Comparison of ENCODE assay signal across 17 mouse cellular contexts in the genomic region with DNA sequence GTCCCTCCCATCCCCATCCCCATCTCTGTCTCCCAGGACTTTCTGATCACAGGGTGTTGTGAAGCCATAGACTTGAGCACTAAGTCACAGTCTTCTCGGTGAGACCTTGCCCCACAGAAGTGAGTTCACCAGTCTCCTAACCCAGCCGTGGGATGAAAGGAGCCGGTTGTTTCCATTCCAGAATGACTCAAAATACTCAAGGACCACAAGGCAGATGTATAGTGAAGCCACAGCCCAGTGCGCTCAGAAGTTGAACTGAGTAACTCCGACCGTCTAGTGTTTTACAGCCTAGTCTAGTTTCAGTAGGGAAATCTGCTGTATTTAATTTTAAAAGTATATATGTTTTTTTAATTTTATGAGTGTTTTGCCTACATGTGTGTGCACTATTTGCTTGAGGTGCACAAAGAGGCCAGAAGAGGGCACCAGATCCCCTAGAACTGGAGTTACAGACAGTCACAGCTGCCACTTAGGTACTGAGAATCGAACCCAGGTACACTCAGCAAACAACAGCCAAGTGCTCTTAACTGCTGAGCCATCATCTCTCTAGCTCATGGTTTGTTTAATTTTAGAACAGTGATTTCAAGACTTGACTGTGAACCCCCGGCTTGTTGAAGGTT. TPM values are rescaled to one million over a fixed set of nuclear protein-coding genes. Genes with fewer than 3 reads are reported as not detected.
DNase-seq lines count a peak whose midpoint lies in the region; ATAC-seq and TF ChIP-seq lines count a peak whose summit lies in the region.
"Had no signal": no experiment of that assay in that cellular context is flagged by ENCODE, and none has a peak within 500 bp of the region (broad histone marks: within the 10 kb centered on the region; RNA-seq: fewer than 3 reads in every experiment).

No protein-coding gene starts in this region.

- peak; percentile 39 for TF ChIP-seq CTCF in liver, embryonic 14.5 days (IDR thresholded peaks at IDR 0.05; ENCODE audit: low read depth)
- no peak for TF ChIP-seq CTCF in bone marrow, adult 2 months (IDR thresholded peaks at IDR 0.05; ENCODE audit: control insufficient read depth, insufficient read depth, low read length)

- H3K4me2 ChIP-seq in liver, embryonic 14.5 days (ENCODE audit: low read depth), result no peak overlapping the region
- no peak overlapping the region for H3K4me2 ChIP-seq in liver, embryonic 11.5 days
- H3K4me2 ChIP-seq: heart, embryonic 12.5 days had no signal

- no peaks in the 10 kb centered on the region for H3K9me3 ChIP-seq in liver, embryonic 14.5 days (ENCODE audit: control insufficient read depth, low read length)
- H3K9me3 ChIP-seq in liver, embryonic 11.5 days (ENCODE audit: control insufficient read depth, low read length), result no peaks in the 10 kb centered on the region
- H3K9me3 ChIP-seq: heart, embryonic 12.5 days had no signal

- no peak for DNase-seq in liver, embryonic 14.5 days (ENCODE audit: low read depth in 3 of 3, low spot score in 3 of 3)
- DNase-seq in liver, embryonic 11.5 days (ENCODE audit: low spot score), result no peak
- DNase-seq in A20 (ENCODE audit: low read depth, low spot score), result peak; percentile 42
- DNase-seq in B cell, adult 2 months, result peak; percentile 53 to 55
- no peak for DNase-seq in c-Kit-positive CD71-positive TER-119-positive erythroid progenitor cells, embryonic 14.5 days (ENCODE audit: low spot score)
- DNase-seq in yolk sac, embryonic 10.5 days (ENCODE audit: low spot score), result no peak
- DNase-seq: adrenal gland, postnatal 36 days; cerebellum, postnatal 36 days; gastrocnemius, postnatal 25 days; heart, postnatal 4 days; lung, postnatal 14 days; retina, postnatal 1 day had no signal

- peaks cover 0 to 13% of the 10 kb centered on the region in 2 experiments; a peak in 2 of 4 replicates for H3K4me1 ChIP-seq in liver, embryonic 14.5 days (replicated peaks; ENCODE audit: control insufficient read depth in 2 of 2, insufficient read depth in 2 of 2, low read length in 1 of 2)
- peaks cover 6% of the 10 kb centered on the region for H3K4me1 ChIP-seq in liver, embryonic 11.5 days (replicated peaks; ENCODE audit: control insufficient read depth, insufficient read depth, low read length)
- H3K4me1 ChIP-seq in bone marrow, adult 2 months (ENCODE audit: control insufficient read depth, insufficient read depth, low read length), result peaks cover 8% of the 10 kb centered on the region

- TF ChIP-seq POLR2A in bone marrow, adult 2 months (IDR thresholded peaks at IDR 0.05; ENCODE audit: borderline replicate concordance, control insufficient read depth, low read depth, low read length), result no peak

- no peak for ATAC-seq in liver, embryonic 14.5 days (ENCODE audit: insufficient read depth)
- ATAC-seq in liver, embryonic 11.5 days (replicated peaks; ENCODE audit: low FRiP score), result no peak

- no peak overlapping the region for H3K9ac ChIP-seq in liver, embryonic 14.5 days (replicated peaks)
- H3K9ac ChIP-seq in liver, embryonic 11.5 days (ENCODE audit: low read depth, low read length), result no peak overlapping the region
- H3K9ac ChIP-seq: heart, embryonic 12.5 days had no signal

- H3K27me3 ChIP-seq in liver, embryonic 14.5 days (ENCODE audit: control insufficient read depth, insufficient read depth, low read length), result no peaks in the 10 kb centered on the region
- no peaks in the 10 kb centered on the region for H3K27me3 ChIP-seq in liver, embryonic 11.5 days (replicated peaks; ENCODE audit: control insufficient read depth, insufficient read depth, low read length)
- H3K27me3 ChIP-seq: heart, embryonic 12.5 days had no signal

- no peak for TF ChIP-seq EP300 in liver, embryonic 14.5 days (IDR thresholded peaks at IDR 0.05; ENCODE audit: low read depth)

- H3K27ac ChIP-seq in liver, embryonic 14.5 days, result no peak overlapping the region
- H3K27ac ChIP-seq in liver, embryonic 11.5 days (ENCODE audit: low read depth, low read length), result no peak overlapping the region
- peak overlapping the region; percentile 19 for H3K27ac ChIP-seq in bone marrow, adult 2 months (ENCODE audit: control insufficient read depth, insufficient read depth, low read depth, low read length, poor library complexity)

- H3K4me3 ChIP-seq in liver, embryonic 14.5 days (ENCODE audit: insufficient read depth in 1 of 2, low read depth in 2 of 2, low read length in 2 of 2), result no peak overlapping the region
- H3K4me3 ChIP-seq in liver, embryonic 11.5 days (ENCODE audit: low read depth, low read length), result no peak overlapping the region
- no peak overlapping the region for H3K4me3 ChIP-seq in bone marrow, adult 2 months (replicated peaks; ENCODE audit: control insufficient read depth, low read depth, low read length)
- H3K4me3 ChIP-seq: heart, embryonic 12.5 days had no signal

- H3K36me3 ChIP-seq in liver, embryonic 14.5 days (replicated peaks; ENCODE audit: control insufficient read depth, insufficient read depth, low read depth), result no peaks in the 10 kb centered on the region
- no peaks in the 10 kb centered on the region for H3K36me3 ChIP-seq in liver, embryonic 11.5 days (ENCODE audit: control insufficient read depth, insufficient read depth, low read length)
- H3K36me3 ChIP-seq: heart, embryonic 12.5 days had no signal

- 75% methylated on average over 8 of the region's 8 CpGs for WGBS in liver, embryonic 14.5 days (ENCODE audit: insufficient replicate concordance)
- WGBS in liver, embryonic 11.5 days, result 89% methylated on average over 8 of the region's 8 CpGs
- 87% methylated on average over 8 of the region's 8 CpGs for WGBS in bone marrow, adult 2 months

RNA-seq across cellular contexts. Expression of a gene that starts 9.8 kb away (rescaled TPM):
- polyA plus RNA-seq in liver, embryonic 14.5 days (2012; rRNA removed), result 7.8 and 10.1 TPM in 2 replicates
- 15.8 and 17.0 TPM in 2 replicates for polyA plus RNA-seq in liver, embryonic 14.5 days (2014; fragmentation: Nextera tagmentation; extraction: Ambion mirVana)
- 37.2 and 38.2 TPM in 2 replicates for polyA plus RNA-seq in liver, embryonic 11.5 days (2014; fragmentation: Nextera tagmentation; extraction: Ambion mirVana)
- polyA plus RNA-seq in bone marrow, adult 2 months (2011; ENCODE audit: insufficient read depth, insufficient read length, low replicate concordance, missing spikeins), result 61.8 and 136 TPM in 2 replicates

RNA-seq across cellular contexts. Expression of a gene that starts 18.5 kb away (rescaled TPM):
- 0.02 TPM in 1 of 2 replicates, not detected in the other for polyA plus RNA-seq in liver, embryonic 14.5 days (2012; rRNA removed)
- not detected in 2 replicates for polyA plus RNA-seq in liver, embryonic 14.5 days (2014; fragmentation: Nextera tagmentation; extraction: Ambion mirVana)
- polyA plus RNA-seq in liver, embryonic 11.5 days (2014; fragmentation: Nextera tagmentation; extraction: Ambion mirVana), result 0.19 TPM in 1 of 2 replicates, not detected in the other
- polyA plus RNA-seq in bone marrow, adult 2 months (2011; ENCODE audit: insufficient read depth, insufficient read length, low replicate concordance, missing spikeins), result 2.8 TPM in 1 of 2 replicates, not detected in the other
- polyA plus RNA-seq: kidney, embryonic 16.5 days; liver, adult 2 months; small intestine, adult 2 months had no signal

Comparison
In these comparisons a context has a peak if more than half of its experiments do, and no peak if none do; other contexts are left out.
1. DNase-seq: peak in A20 (single experiment) and B cell, adult 2 months (2 of 2); none in liver, embryonic 14.5 days (0 of 3), liver, embryonic 11.5 days (single experiment), c-Kit-positive CD71-positive TER-119-positive erythroid progenitor cells, embryonic 14.5 days (single experiment) and yolk sac, embryonic 10.5 days (single experiment).